Mouse (Mus musculus) 3T3-L1 (cell line): ENCODE measurements around the gene Mtx3.
"Not testable (repeated sequence)": the region's sequence is repeated elsewhere in the genome, so short reads cannot be mapped to it uniquely, and the experiment has no call there.

Experiments used
- DNase-seq: peaks from one replicate; pipeline ENCODE4 v3.0.0-alpha.2; 2015; ENCODE audit warnings: low read depth, low spot score

Gene Mtx3

GRCm38 (mm10) chr13:92844586-92845221, at the start of gene Mtx3:
TSS of gene Mtx3 (plus strand) at chr13:92844760.
- DNase-seq, result peak; percentile 86

GRCm38 (mm10) chr13:92798830-92799229, 45.7 kb upstream of the Mtx3 start:
- DNase-seq, result no peak

GRCm38 (mm10) chr13:92799306-92799925, 45.1 kb upstream of the Mtx3 start:
- DNase-seq, result no peak

- no peak for DNase-seq
Measured at GRCm38 (mm10) chr13:92806785-92807184, 37.8 kb upstream of the Mtx3 start.

- no peak for DNase-seq
Measured at GRCm38 (mm10) chr13:92807849-92808248, 36.7 kb upstream of the Mtx3 start.

GRCm38 (mm10) chr13:92810592-92810991, 34.0 kb upstream of the Mtx3 start:
- not testable (repeated sequence) for DNase-seq

GRCm38 (mm10) chr13:92816329-92816728, 28.2 kb upstream of the Mtx3 start:
- DNase-seq, result no peak

- no peak for DNase-seq
Measured at GRCm38 (mm10) chr13:92817357-92817756, 27.2 kb upstream of the Mtx3 start.

GRCm38 (mm10) chr13:92828820-92829219, 15.7 kb upstream of the Mtx3 start:
- DNase-seq, result no peak

- no peak for DNase-seq
Measured at GRCm38 (mm10) chr13:92833162-92833561, 11.4 kb upstream of the Mtx3 start.

- no peak for DNase-seq
Measured at GRCm38 (mm10) chr13:92846438-92846837, 1.9 kb downstream of the Mtx3 start.

- no peak for DNase-seq
Measured at GRCm38 (mm10) chr13:92847336-92847735, 2.8 kb downstream of the Mtx3 start.

- DNase-seq, result no peak
Measured at GRCm38 (mm10) chr13:92848002-92848401, 3.4 kb downstream of the Mtx3 start.

- DNase-seq, result peak; percentile 29
Measured at GRCm38 (mm10) chr13:92855901-92856300, 11.3 kb downstream of the Mtx3 start.

- no peak for DNase-seq
Measured at GRCm38 (mm10) chr13:92858808-92859207, 14.2 kb downstream of the Mtx3 start.

GRCm38 (mm10) chr13:92859959-92860358, 15.4 kb downstream of the Mtx3 start:
- no peak for DNase-seq

GRCm38 (mm10) chr13:92865358-92865757, 20.8 kb downstream of the Mtx3 start:
- peak; percentile 77 for DNase-seq

- DNase-seq, result peak; percentile 57
Measured at GRCm38 (mm10) chr13:92866680-92867079, 22.1 kb downstream of the Mtx3 start.

- DNase-seq, result no peak
Measured at GRCm38 (mm10) chr13:92879514-92879913, 35.0 kb downstream of the Mtx3 start.

GRCm38 (mm10) chr13:92879933-92880332, 35.4 kb downstream of the Mtx3 start:
- DNase-seq, result no peak

- no peak for DNase-seq
Measured at GRCm38 (mm10) chr13:92880589-92880988, 36.0 kb downstream of the Mtx3 start.

- no peak for DNase-seq
Measured at GRCm38 (mm10) chr13:92882271-92882985, 37.9 kb downstream of the Mtx3 start.
